Mouse (Mus musculus) liver, adult 2 months (tissue): Measurements from ENCODE around the gene Gm21830.

Source experiments
- CTCF ChIP-seq: fragments of 200-500 bp; IDR thresholded peaks from 2 replicates; pipeline ENCODE4 v1.5.1; 2011; ENCODE audit warnings: low read depth, low read length, control low read depth
- POLR2A ChIP-seq: fragments of 200-500 bp; IDR thresholded peaks from 2 replicates; pipeline ENCODE4 v1.6.1; 2011; ENCODE audit warnings: low read length, control low read depth; ENCODE audit not compliant: insufficient read depth; ENCODE audit errors: extremely low read depth

DNA sequence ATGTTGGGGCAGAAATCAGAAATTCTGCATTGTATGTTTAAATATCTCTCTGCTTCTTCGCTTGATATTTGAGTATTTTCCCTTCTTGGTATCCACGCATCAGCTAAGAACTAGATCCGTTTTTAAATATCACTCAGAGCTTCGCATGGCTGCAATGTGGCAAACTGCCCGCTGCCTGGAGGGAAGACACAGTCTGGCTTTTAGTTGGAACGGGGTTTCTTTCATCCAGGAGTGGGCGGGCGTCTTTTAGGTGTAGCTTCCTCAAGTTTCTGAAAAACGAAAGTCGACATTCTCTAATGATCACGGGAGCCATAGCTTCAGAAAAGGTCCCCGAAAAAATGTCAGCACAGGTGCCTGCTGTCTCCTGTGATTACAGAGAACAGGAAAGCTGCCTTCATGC, 33.7 kb downstream of the Gm21830 start:
- TF ChIP-seq CTCF (no peak), POLR2A (no peak)
